Mouse (Mus musculus): ENCODE data around the gene Ric1. TPM values are rescaled to one million over a fixed set of nuclear protein-coding genes. Genes with fewer than 3 reads are reported as not detected.
A peak's percentile ranks its signal among the peaks of the same experiment; 100 is the strongest.

Gene Ric1
- total and polyA plus RNA-seq, 3 experiments: 9.2 to 20.6 (median 16.9) TPM

- peaks cover 6% of the 10 kb centered on the region for H3K4me1 ChIP-seq (ENCODE audit: control insufficient read depth, insufficient read depth, low read length)
- no peak overlapping the region for H3K4me3 ChIP-seq
- H3K79me2 ChIP-seq (replicated peaks; ENCODE audit: control insufficient read depth, insufficient read depth, low read length): no peaks in the 10 kb centered on the region
- WGBS: 76% methylated on average over 6 of the region's 6 CpGs
- TF ChIP-seq CTCF (IDR thresholded peaks at IDR 0.05) (no peak), EP300 (IDR thresholded peaks at IDR 0.05; ENCODE audit: insufficient read depth, low read depth, low read length) (no peak), POLR2A (IDR thresholded peaks at IDR 0.05; ENCODE audit: insufficient read depth, low read depth, low read length) (no peak)
- H3K36me3 ChIP-seq (ENCODE audit: control insufficient read depth, insufficient read depth, low read length): no peaks in the 10 kb centered on the region
- H3K27me3 ChIP-seq (ENCODE audit: control insufficient read depth, insufficient read depth, low read length): no peaks in the 10 kb centered on the region
- no peak overlapping the region for H3K9ac ChIP-seq (ENCODE audit: low read depth, low read length)
- intact Hi-C loops (cut with DNase I): no loop called here
- no peak overlapping the region for H3K27ac ChIP-seq
- no peak for DNase-seq
Measured at GRCm38 (mm10) chr19:29481578-29481977, 40.5 kb upstream of the Ric1 start.

GRCm38 (mm10) chr19:29482148-29482547 lies 39.9 kb upstream of the Ric1 start:
- 78% methylated on average over 5 of the region's 5 CpGs for WGBS

GRCm38 (mm10) chr19:29482637-29483036 lies 39.4 kb upstream of the Ric1 start:
- H3K79me2 ChIP-seq (replicated peaks; ENCODE audit: control insufficient read depth, insufficient read depth, low read length): no peaks in the 10 kb centered on the region
- no peak for DNase-seq
- peaks cover 6% of the 10 kb centered on the region for H3K4me1 ChIP-seq (ENCODE audit: control insufficient read depth, insufficient read depth, low read length)
- no peak overlapping the region for H3K9ac ChIP-seq (ENCODE audit: low read depth, low read length)
- no peaks in the 10 kb centered on the region for H3K27me3 ChIP-seq (ENCODE audit: control insufficient read depth, insufficient read depth, low read length)
- intact Hi-C loops (cut with DNase I): no loop called here
- H3K27ac ChIP-seq: no peak overlapping the region
- no peaks in the 10 kb centered on the region for H3K36me3 ChIP-seq (ENCODE audit: control insufficient read depth, insufficient read depth, low read length)
- no peak overlapping the region for H3K4me3 ChIP-seq
- no peak for TF ChIP-seq EP300 (IDR thresholded peaks at IDR 0.05; ENCODE audit: insufficient read depth, low read depth, low read length)
- no peak for TF ChIP-seq CTCF (IDR thresholded peaks at IDR 0.05)
- no peak for TF ChIP-seq POLR2A (IDR thresholded peaks at IDR 0.05; ENCODE audit: insufficient read depth, low read depth, low read length)
- WGBS: 54% methylated on average over 3 of the region's 3 CpGs

More at GRCm38 (mm10) chr19:29482148-29482547, 39.9 kb upstream of the Ric1 start:
- Histone ChIP-seq H3K36me3 (ENCODE audit: control insufficient read depth, insufficient read depth, low read length) (no peaks in the 10 kb centered on the region), H3K79me2 (replicated peaks; ENCODE audit: control insufficient read depth, insufficient read depth, low read length) (no peaks in the 10 kb centered on the region), H3K4me1 (ENCODE audit: control insufficient read depth, insufficient read depth, low read length) (peaks cover 6% of the 10 kb centered on the region), H3K27me3 (ENCODE audit: control insufficient read depth, insufficient read depth, low read length) (no peaks in the 10 kb centered on the region), H3K4me3 (no peak overlapping the region), H3K9ac (ENCODE audit: low read depth, low read length) (no peak overlapping the region), H3K27ac (no peak overlapping the region)
- TF ChIP-seq CTCF (IDR thresholded peaks at IDR 0.05) (no peak), POLR2A (IDR thresholded peaks at IDR 0.05; ENCODE audit: insufficient read depth, low read depth, low read length) (no peak), EP300 (IDR thresholded peaks at IDR 0.05; ENCODE audit: insufficient read depth, low read depth, low read length) (no peak)
- intact Hi-C loops (cut with DNase I): no loop called here
- DNase-seq: no peak

- 50% methylated on average over 2 of the region's 2 CpGs for WGBS
- TF ChIP-seq POLR2A (IDR thresholded peaks at IDR 0.05; ENCODE audit: insufficient read depth, low read depth, low read length) (no peak), CTCF (IDR thresholded peaks at IDR 0.05) (no peak), EP300 (IDR thresholded peaks at IDR 0.05; ENCODE audit: insufficient read depth, low read depth, low read length) (no peak)
- Histone ChIP-seq H3K4me3 (no peak overlapping the region), H3K36me3 (ENCODE audit: control insufficient read depth, insufficient read depth, low read length) (no peaks in the 10 kb centered on the region), H3K4me1 (ENCODE audit: control insufficient read depth, insufficient read depth, low read length) (peaks cover 6% of the 10 kb centered on the region), H3K9ac (ENCODE audit: low read depth, low read length) (no peak overlapping the region), H3K27ac (no peak overlapping the region), H3K79me2 (replicated peaks; ENCODE audit: control insufficient read depth, insufficient read depth, low read length) (no peaks in the 10 kb centered on the region), H3K27me3 (ENCODE audit: control insufficient read depth, insufficient read depth, low read length) (no peaks in the 10 kb centered on the region)
- DNase-seq: no peak
- intact Hi-C loops (cut with DNase I): no loop called here
Measured at GRCm38 (mm10) chr19:29483386-29483785, 38.7 kb upstream of the Ric1 start.

- WGBS: 52% methylated on average over 2 of the region's 2 CpGs
Measured at GRCm38 (mm10) chr19:29484537-29484936, 37.5 kb upstream of the Ric1 start.

GRCm38 (mm10) chr19:29485257-29485948 lies 36.7 kb upstream of the Ric1 start:
- intact Hi-C loops (cut with DNase I): no loop called here
- 91% methylated on average over 3 of the region's 3 CpGs for WGBS
- peaks cover 6% of the 10 kb centered on the region for H3K4me1 ChIP-seq (ENCODE audit: control insufficient read depth, insufficient read depth, low read length)
- H3K4me3 ChIP-seq: no peak overlapping the region
- no peaks in the 10 kb centered on the region for H3K27me3 ChIP-seq (ENCODE audit: control insufficient read depth, insufficient read depth, low read length)
- no peaks in the 10 kb centered on the region for H3K36me3 ChIP-seq (ENCODE audit: control insufficient read depth, insufficient read depth, low read length)
- H3K9ac ChIP-seq (ENCODE audit: low read depth, low read length): no peak overlapping the region
- H3K27ac ChIP-seq: peak overlapping the region; percentile 8; the same call in 1 of the 2 replicates
- no peak for DNase-seq
- TF ChIP-seq CTCF (IDR thresholded peaks at IDR 0.05): no peak
- TF ChIP-seq EP300 (IDR thresholded peaks at IDR 0.05; ENCODE audit: insufficient read depth, low read depth, low read length): no peak
- no peaks in the 10 kb centered on the region for H3K79me2 ChIP-seq (replicated peaks; ENCODE audit: control insufficient read depth, insufficient read depth, low read length)

More at GRCm38 (mm10) chr19:29484537-29484936, 37.5 kb upstream of the Ric1 start:
- Histone ChIP-seq H3K9ac (ENCODE audit: low read depth, low read length) (no peak overlapping the region), H3K27ac (peak overlapping the region; percentile 46; the same call in 1 of the 2 replicates), H3K79me2 (replicated peaks; ENCODE audit: control insufficient read depth, insufficient read depth, low read length) (no peaks in the 10 kb centered on the region), H3K36me3 (ENCODE audit: control insufficient read depth, insufficient read depth, low read length) (no peaks in the 10 kb centered on the region), H3K27me3 (ENCODE audit: control insufficient read depth, insufficient read depth, low read length) (no peaks in the 10 kb centered on the region), H3K4me3 (no peak overlapping the region), H3K4me1 (ENCODE audit: control insufficient read depth, insufficient read depth, low read length) (peaks cover 6% of the 10 kb centered on the region)
- peak in 1 of 2 experiments; percentile 39 for DNase-seq
- intact Hi-C loops (cut with DNase I): no loop called here
- TF ChIP-seq EP300 (IDR thresholded peaks at IDR 0.05; ENCODE audit: insufficient read depth, low read depth, low read length) (no peak), POLR2A (IDR thresholded peaks at IDR 0.05; ENCODE audit: insufficient read depth, low read depth, low read length) (no peak), CTCF (IDR thresholded peaks at IDR 0.05) (no peak)

Measured in heart, adult 2 months (tissue).